Mouse (Mus musculus): Measurements from ENCODE around the gene Krt8. TPM values are rescaled to one million over a fixed set of nuclear protein-coding genes. Genes with fewer than 3 reads are reported as not detected.

Krt8 gene
- total and polyA plus RNA-seq, 3 experiments: 0.69 to 0.93 TPM; not detected in 1

DNA sequence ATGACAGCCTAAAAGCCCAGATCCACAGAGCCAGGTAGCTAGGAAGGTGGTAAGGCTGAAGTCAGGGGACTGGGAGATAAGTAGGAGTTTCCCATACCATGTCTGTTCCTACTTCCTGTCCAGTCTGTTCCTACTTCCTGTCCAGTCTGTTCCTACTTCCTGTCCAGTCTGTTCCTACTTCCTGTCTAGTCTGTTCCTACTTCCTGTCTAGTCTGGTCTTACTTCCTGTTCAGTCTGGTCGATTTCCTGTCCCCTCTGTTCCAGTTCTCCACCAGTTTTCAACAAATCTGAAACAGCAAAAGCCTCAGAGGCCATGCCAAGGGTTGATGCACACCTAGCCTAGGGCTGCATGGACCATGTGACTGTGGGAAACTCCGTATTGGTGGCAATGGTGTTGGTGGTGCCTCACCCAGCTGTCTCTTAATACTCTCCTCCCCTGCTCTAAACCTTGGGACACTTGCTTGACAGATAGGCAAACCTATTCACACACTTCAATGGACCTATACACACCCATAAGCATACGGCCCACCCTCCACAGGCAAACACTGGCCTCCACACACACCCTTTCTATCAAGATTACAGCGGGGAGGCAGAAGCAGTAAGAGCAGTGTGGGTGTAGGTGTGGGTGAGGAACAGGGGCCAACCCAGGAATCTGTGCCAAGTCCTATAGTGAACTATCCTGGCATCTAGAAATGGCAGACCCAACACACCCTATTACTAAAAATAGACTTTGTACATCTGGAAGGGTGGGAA, 8.6 kb downstream of the Krt8 start (continued):
- TF ChIP-seq HCFC1 (IDR thresholded peaks at IDR 0.05; ENCODE audit: low read depth, low read length): peak; percentile 77
- no peak for TF ChIP-seq SMC3 (IDR thresholded peaks at IDR 0.05; ENCODE audit: low read depth, low read length)
- TF ChIP-seq POLR2AphosphoS2 (IDR thresholded peaks at IDR 0.05; ENCODE audit: low read length): no peak
- TF ChIP-seq POLR2A (IDR thresholded peaks at IDR 0.05; ENCODE audit: control insufficient read depth in 1 of 2, insufficient read depth in 1 of 2, low read depth in 1 of 2, low read length in 2 of 2, poor library complexity in 1 of 2): 0 out of 4 replicates have a peak, but pooled peaks of 1 of the 2 experiments have one; percentile 27
- peak; percentile 54 to 56; a peak in 2 of 4 replicates for TF ChIP-seq EP300 (IDR thresholded peaks at IDR 0.05; ENCODE audit: low read depth in 1 of 2, low read length in 2 of 2)
- TF ChIP-seq CTCF (IDR thresholded peaks at IDR 0.05 in 2 of 3, conservative IDR thresholded peaks at IDR 0.05 in 1 of 3; ENCODE audit: control insufficient read depth in 1 of 3, insufficient read depth in 1 of 3, low read depth in 2 of 3, low read length in 3 of 3, poor library complexity in 1 of 3, severe bottlenecking in 1 of 3): no peak
- no peak for TF ChIP-seq BHLHE40 (IDR thresholded peaks at IDR 0.05; ENCODE audit: borderline replicate concordance, low read depth, low read length)
- TF ChIP-seq MYB (IDR thresholded peaks at IDR 0.05; ENCODE audit: low read depth, low read length): peak; percentile 21; the same call in 1 of the 2 replicates
- no peak for TF ChIP-seq CHD1 (IDR thresholded peaks at IDR 0.05; ENCODE audit: low read depth, low read length)

DNA sequence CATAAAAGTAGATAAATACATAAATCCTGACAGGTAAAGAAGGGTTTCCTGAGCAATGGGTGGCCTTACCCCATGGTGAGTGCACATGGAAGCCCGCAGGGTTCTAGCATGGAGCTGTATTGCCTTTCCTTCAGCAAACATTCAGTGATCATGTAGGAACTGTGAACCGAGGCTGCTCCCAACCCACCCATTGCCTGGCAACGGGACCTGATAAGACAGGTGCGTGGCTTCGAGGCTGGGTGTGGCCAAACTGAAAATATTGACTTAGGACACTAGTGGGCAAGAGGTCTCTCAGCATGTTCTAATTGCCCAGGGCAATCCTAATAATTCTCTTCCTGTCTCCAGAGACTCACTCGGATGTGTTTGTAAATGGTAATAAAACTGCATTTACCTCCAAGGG, 9.9 kb downstream of the Krt8 start:
- H3K36me3 ChIP-seq (ENCODE audit: control insufficient read depth in 1 of 2, insufficient read depth in 2 of 2, low read length in 2 of 2): peaks cover 0 to 40% of the 10 kb centered on the region in 2 experiments; a peak in 2 of 4 replicates
- H3K9me3 ChIP-seq (replicated peaks; ENCODE audit: insufficient read depth, low read length): no peaks in the 10 kb centered on the region
- DNase-seq (ENCODE audit: low read depth, low spot score): no peak
- H3K4me3 ChIP-seq (ENCODE audit: control insufficient read depth in 1 of 2, insufficient read depth in 1 of 2, low read depth in 2 of 2, low read length in 2 of 2): no peak overlapping the region
- TF ChIP-seq EP300 (IDR thresholded peaks at IDR 0.05; ENCODE audit: low read depth in 1 of 2, low read length in 2 of 2) (peak in 1 of 2 experiments; percentile 27; a peak in 1 of 4 replicates), GATA1 (IDR thresholded peaks at IDR 0.05; ENCODE audit: low read depth, low read length) (0 out of 2 replicates have a peak, but pooled peaks have one; percentile 28), CTCF (IDR thresholded peaks at IDR 0.05 in 2 of 3, conservative IDR thresholded peaks at IDR 0.05 in 1 of 3; ENCODE audit: control insufficient read depth in 1 of 3, insufficient read depth in 1 of 3, low read depth in 2 of 3, low read length in 3 of 3, poor library complexity in 1 of 3, severe bottlenecking in 1 of 3) (no peak)
- no peak overlapping the region for H3K9ac ChIP-seq (ENCODE audit: control insufficient read depth, low read depth, low read length, poor library complexity, severe bottlenecking)
- peaks cover 17 to 53% of the 10 kb centered on the region in 2 experiments for H3K4me1 ChIP-seq (ENCODE audit: control insufficient read depth in 1 of 2, insufficient read depth in 2 of 2, low read length in 2 of 2)
- no peak overlapping the region for H3K27ac ChIP-seq (ENCODE audit: control insufficient read depth, low read depth, low read length)
- H3K79me2 ChIP-seq (ENCODE audit: control insufficient read depth, insufficient read depth, low read length, poor library complexity): no peaks in the 10 kb centered on the region
- H3K27me3 ChIP-seq (ENCODE audit: control insufficient read depth in 1 of 2, insufficient read depth in 2 of 2, low read length in 2 of 2): no peaks in the 10 kb centered on the region

DNA sequence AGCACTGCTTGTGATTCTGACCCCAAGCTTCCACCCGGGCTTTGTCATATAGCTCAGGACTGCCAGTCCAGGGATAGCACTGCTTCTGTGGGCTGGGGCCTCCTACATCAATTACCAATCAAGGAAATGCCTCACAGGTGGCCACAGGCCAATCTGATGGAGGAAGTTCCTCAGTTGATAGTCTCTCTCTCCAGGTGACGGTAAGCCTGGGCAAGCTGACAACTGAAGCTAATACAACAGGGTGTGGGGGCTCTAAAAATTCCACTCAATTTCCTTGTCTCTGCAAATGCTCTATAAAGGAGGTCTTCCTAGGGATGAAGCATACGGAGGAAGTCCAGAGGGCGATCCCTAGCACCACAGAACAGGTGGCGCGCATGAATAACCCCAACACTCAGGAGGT, 13.3 kb downstream of the Krt8 start:
- H3K4me3 ChIP-seq (ENCODE audit: control insufficient read depth in 1 of 2, insufficient read depth in 1 of 2, low read depth in 2 of 2, low read length in 2 of 2): no peak overlapping the region
- no peak for TF ChIP-seq USF2 (IDR thresholded peaks at IDR 0.05; ENCODE audit: borderline replicate concordance in 1 of 2, insufficient read depth in 1 of 2, low read depth in 1 of 2, low read length in 2 of 2)
- TF ChIP-seq EP300 (IDR thresholded peaks at IDR 0.05; ENCODE audit: low read depth in 1 of 2, low read length in 2 of 2): peak in 1 of 2 experiments; percentile 34; a peak in 1 of 4 replicates
- TF ChIP-seq ZC3H11A (IDR thresholded peaks at IDR 0.05; ENCODE audit: low read depth, low read length): no peak
- TF ChIP-seq POLR2AphosphoS5 (IDR thresholded peaks at IDR 0.05; ENCODE audit: borderline replicate concordance, low read depth, low read length): no peak
- TF ChIP-seq E2F4 (IDR thresholded peaks at IDR 0.05; ENCODE audit: borderline replicate concordance, low read depth, low read length): no peak
- no peak for TF ChIP-seq ELF1 (IDR thresholded peaks at IDR 0.05; ENCODE audit: low read depth, low read length)
- no peak for TF ChIP-seq GATA1 (IDR thresholded peaks at IDR 0.05; ENCODE audit: low read depth, low read length)
- TF ChIP-seq ETS1 (IDR thresholded peaks at IDR 0.05; ENCODE audit: low read depth, low read length): 0 out of 2 replicates have a peak, but pooled peaks have one; percentile 23

More for the DNA sequence above, 13.3 kb downstream of the Krt8 start:
- Histone ChIP-seq H3K4me1 (ENCODE audit: control insufficient read depth in 1 of 2, insufficient read depth in 2 of 2, low read length in 2 of 2) (peaks cover 17 to 52% of the 10 kb centered on the region in 2 experiments), H3K9me3 (replicated peaks; ENCODE audit: insufficient read depth, low read length) (no peaks in the 10 kb centered on the region), H3K27me3 (ENCODE audit: control insufficient read depth in 1 of 2, insufficient read depth in 2 of 2, low read length in 2 of 2) (no peaks in the 10 kb centered on the region), H3K79me2 (ENCODE audit: control insufficient read depth, insufficient read depth, low read length, poor library complexity) (no peaks in the 10 kb centered on the region), H3K27ac (ENCODE audit: control insufficient read depth, low read depth, low read length) (no peak overlapping the region), H3K9ac (ENCODE audit: control insufficient read depth, low read depth, low read length, poor library complexity, severe bottlenecking) (no peak overlapping the region), H3K36me3 (ENCODE audit: control insufficient read depth in 1 of 2, insufficient read depth in 2 of 2, low read length in 2 of 2) (peaks cover 0 to 36% of the 10 kb centered on the region in 2 experiments; a peak in 2 of 4 replicates)
- DNase-seq (ENCODE audit: low read depth, low spot score): no peak

Data from MEL (cell line).